Mouse (Mus musculus): ENCODE data around the gene Kif26b.

Kif26b gene

DNA sequence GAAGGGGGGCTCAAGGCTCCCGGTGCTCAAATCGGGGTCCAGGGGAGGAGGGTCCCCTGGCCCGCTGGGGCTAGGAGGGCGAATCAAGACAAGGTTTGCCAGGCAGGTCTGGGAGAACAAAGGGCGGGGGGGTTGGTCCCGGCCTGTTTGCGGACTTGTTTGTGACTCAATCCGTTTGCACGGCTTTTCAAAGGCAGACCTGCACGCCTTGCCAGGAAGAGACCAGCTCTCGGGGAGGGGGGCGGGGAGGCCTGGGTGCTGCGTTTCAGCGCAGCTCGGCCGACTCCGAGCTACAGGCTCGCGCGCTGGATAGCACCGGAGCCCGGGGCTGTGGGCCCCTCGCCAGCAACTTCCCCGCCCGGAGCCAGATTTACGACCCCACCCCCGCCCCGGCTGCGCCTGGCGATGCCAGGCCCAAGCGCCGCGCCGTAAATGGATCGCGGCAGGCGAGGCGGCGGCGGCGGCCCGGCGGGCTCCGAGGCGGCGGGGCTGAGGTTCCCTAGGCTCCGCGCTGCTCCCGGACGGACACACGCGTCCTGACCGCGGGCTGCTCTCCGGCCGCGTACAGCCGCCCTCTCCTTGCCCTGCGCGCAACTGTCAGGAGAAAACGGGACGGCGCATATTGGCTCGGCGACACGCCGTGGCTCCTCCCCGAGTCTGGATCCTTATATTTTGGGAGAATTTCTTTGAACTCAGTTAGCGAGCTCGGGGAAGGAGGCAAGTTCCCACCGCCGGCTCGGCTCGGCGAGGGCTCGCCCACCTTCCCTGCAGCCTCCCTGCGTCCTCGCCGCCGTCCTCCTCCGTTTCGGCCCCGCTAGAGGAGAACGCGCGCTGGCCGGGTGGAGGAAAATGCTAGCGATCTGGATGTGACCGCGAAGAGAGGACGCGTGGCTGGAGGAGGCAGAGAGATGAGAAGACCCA lies at the start of gene Kif26b:
Gene Kif26b (plus strand): TSS at position 695 of the 921 bp plus-strand sequence.
- peak; percentile 70 to 76 for DNase-seq

DNA sequence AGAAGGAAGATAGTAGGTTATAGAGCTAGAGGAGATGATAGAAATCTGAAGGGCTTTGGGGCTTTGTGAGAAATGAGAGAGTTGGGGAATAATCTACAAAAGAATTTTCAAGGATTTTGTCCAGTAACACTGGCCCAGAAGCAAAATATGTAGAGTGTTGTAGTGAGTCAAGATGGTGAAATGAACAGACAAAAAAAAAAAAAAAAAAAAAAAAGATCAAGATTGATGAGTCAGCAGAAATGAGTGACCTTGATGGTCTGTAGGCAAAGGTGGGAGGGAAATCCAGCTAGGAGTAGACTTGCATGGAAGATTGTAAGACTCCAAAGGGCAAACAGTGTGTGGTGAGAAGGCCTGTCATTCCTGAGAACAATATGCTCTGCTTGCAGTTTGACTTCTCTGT lies 45.1 kb upstream of the Kif26b start:
- no peak for DNase-seq

DNA sequence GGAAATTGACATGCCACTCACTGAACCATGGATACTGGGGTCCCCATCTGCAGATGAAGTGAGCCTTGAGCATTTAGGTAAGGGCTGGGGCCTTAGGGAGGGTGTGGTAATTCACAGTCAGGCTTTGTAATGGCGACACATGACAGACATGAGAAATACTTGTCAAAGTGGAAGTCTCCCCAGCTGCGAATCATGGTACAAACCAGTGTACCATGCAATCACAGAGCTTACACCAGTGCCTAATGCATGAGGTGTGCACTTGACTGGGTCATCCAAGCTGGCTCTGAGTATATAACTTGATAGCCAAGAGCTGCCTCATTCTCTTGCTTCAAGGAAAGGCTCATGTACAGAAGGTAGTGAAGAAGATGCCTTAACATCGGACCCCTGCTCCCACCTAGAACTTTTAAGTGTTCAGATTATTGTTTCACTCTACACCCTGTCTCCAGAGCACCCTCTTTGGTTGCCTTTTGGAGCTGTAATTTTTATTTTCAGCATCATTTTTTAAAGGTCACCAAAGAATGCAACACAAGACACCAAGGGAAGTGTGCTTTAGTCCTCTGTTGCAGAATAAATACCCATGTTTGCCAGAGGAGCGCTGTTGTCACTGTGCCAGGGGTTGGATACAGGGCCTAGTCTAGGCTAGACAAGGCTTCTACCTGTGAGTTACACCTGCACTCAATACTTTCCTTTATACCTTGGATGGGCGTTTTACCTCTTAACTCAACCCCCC lies 43.6 kb upstream of the Kif26b start:
- DNase-seq, result no peak

DNA sequence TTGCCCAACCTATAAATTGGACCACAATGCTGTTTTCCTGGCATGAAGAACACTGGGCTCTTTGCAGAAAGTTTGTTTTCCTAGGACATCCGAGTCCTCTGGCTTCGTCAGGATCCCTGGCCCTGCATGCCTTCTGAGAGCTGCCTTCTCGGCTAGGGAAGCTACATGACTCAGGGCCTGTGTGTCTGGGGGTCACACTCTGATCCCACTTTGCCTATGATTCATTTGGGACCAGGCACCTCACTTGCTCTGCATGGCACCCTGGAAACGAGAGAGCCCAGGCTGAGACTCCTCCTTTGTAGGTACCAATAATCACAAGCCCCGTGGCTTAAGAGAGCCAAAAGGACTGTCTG lies 43.1 kb upstream of the Kif26b start:
- no peak for DNase-seq

DNA sequence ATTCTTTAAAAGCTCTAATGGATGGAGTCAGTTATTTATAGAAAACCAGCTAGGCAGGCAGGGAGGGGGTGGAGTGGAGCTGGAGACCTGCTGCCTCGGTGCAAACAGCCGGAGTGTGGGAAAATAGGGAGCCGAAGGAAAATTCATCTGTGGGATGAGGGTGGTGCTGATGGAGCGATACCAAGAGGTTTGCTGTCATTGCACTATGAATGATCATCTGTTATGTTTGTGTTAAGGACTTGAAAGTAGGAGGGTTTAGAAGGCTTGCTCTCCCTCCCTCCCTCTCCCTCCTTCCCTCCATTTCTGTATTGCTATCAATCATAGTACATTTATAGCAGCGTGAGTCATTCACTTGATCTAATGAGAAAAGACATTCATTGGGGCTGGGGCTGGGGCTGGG lies 42.1 kb upstream of the Kif26b start:
- DNase-seq, result no peak

DNA sequence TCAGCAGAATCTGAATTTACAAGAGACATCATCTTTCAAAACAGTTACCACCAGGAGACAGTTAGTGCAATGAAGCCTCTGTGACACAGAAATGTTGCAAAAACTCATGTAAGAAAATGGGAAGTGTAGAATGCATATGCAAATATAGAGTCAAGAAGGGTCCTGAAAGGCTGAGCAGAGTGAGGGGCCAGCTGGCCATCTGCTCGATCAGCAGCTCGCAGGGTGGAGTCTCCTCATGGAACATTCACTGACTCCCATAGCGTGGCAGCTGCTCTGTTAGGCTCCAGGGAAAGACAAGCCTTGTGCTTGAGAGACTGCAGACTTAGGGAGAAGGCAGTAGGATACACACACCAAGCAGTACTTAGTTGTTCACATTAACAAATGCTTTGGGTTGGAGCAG lies 39.8 kb upstream of the Kif26b start:
- DNase-seq, result no peak

DNA sequence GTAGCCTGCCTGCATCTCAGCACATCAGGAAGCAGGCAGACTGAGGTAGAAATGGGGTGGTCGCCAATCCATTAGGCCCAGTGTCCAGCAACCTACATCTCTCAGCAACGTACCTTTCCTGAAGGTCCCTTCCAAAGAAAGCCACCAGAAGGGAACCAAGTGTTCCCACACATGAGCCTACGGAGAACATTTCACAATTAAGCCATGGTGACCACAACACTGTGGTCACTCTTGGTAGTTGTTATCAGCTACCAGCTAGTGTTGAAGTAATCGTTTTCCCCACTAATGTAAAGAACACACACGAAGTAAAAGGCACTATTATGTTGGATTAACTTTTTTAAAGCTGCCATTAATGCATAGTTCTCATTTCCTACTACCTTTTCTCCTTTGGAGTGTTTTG lies 37.2 kb upstream of the Kif26b start:
- DNase-seq, result no peak

DNA sequence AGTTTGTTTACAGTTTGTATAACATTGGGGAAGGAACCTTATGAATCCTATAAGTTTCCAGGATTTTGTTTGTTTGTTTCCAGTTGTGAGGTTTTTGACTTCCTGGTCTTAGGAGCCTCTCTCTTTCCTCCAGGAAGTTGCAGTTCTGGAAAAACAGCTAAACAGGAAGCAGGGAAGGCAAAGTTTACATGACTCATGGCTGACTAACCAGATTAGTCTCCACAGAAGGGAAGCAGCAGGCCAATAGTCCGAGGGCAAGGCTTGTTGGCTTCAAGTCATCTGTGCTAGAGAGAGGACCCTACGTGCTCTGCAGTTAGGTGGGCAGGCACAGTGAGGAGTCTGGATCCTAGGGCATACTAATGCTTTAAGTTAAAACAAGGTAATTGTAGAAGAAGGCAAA lies 36.4 kb upstream of the Kif26b start:
- no peak for DNase-seq

DNA sequence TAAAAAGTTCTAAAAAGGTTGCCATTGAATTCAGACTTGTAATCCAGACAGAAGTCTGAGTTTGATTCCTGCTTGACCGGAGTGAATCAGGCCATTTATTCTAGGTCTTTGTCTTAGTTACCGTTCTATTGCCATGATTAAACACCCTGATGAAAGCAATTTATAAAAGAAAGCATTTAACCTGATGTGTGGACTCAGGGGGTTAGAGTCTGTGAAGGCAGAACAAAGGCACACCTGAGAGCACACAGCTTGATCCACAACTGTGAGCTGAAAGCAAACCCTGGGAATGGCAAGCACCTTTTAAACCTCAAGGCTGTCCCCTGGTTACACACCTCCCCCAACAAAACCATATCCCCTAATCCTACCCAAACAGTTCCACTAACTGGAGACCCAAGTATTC lies 32.7 kb upstream of the Kif26b start:
- no peak for DNase-seq

DNA sequence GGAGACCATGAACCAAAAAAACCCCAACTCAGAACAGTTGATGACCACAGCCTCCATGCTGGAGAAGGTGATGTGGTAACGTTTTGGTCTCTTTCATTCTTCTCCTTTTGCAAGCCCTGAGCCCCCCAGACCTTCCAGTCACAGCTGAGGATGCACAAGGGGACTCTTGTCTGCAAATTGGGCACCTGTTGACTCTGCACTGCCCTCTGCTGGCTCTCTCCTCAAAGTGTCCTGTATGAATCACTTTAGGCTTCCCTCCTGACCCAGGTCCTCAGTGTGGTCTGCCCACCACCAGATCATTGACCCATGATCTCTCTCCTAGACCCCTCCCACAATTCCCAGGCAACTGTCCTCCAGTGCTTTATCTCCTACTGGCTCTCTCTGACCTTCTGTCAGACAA lies 32.1 kb upstream of the Kif26b start:
- DNase-seq, result peak; percentile 28 to 37

DNA sequence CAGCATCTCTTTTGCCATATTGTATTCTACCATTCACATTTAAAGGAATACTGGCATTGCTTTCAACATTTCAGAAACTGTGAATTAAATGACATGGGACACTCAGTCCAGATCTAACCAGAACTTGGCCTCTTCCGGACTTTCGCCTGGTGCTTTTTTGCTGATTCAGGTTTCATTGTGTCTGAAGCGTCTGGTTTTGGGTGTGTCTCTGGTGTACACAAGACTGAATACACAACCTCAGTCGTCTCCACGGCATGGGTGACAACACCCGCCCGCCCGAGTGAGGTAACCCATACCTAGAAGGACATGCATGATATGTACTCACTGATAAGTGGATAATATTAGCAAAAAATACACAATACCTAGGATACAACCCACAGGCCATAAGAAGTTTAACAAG lies 22.0 kb upstream of the Kif26b start:
- no peak for DNase-seq

DNA sequence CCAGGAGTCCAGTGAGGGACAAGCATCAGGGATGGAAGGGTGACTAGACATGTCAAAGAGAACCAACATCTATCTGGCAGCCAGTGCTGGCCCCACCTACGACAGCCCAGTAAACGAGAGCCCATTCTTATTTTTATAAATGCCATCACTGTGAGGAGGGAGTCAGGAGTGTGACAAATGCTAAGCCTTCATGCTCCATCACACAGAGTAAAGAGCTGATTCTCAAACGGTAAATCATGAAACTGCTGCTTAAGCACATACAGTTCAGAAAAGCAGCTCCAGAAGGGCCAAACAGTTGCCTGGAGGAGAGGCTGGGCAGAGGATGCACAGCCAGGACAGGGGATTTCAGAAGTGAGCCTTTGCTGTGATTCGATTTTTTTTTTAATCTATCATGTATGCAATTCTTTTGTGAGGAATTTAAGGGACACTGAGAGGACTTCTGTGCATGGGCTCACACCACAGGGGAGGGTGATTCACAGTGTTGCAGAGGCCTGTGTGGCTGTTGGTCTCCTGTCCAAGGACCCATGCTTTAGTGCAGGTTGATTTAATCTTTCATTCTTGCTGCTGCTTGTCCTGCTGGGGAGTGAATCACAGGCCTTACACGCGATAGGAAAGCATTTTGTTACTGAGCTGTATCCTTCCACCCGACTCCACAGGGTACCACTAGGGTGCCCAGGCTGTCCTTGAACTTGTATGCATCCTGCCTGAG lies 16.4 kb upstream of the Kif26b start:
- DNase-seq, result no peak

DNA sequence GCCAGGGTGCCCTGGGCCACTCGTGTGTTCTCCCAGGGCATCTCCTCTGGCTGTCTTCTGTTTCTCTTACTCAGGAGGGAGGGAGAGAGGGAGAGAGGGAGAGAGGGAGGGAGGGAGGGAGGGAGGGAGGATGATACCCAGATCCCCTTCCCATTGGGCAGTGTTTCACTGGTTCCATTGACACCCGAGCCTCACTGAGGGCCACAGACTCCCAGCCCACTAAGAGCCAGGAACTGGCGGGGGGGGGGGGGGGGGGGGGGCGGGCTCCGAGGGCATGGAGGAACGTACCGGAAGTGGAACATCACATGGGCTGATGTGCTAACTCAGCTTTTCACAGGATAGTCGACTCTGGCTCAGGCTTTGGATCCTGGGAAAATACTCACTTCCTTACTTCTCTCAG lies 15.0 kb upstream of the Kif26b start:
- no peak for DNase-seq

DNA sequence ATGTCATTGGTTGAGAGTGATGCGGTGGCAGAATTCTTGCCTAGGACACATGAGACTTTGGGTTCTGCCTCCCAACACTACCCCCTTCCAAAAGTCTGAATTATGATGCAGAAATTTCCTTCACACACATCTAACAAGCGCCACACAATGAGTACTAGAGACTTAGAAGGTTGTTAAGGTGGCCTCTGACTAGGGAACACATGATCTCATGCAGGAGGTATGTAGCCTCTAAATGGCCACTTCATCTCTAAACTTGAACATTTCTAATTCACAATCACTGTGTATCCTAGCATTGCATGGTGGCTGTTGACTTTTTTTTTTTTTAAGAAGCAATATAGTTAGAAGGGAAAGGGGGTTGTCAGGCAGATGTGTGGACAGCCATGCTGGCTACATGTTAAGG lies 13.1 kb upstream of the Kif26b start:
- no peak for DNase-seq

DNA sequence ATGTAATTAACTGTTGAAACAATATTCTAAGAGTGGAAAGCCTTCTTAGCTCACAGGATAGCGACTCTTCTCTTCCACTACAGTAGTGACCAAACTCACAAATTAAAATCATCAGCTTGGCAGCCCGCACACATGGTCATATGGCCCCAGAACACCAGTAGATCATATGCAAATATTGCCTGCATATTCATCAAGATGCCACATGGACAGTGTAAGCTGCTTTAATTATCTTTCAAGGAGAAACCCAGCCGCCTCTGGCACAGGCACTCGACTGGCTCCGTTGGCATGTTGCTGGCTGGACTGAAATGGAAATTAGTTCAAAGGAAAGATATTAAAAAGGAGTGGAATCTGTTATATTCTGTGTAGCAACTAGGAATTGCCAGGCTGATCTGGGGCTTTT lies 6.5 kb upstream of the Kif26b start:
- no peak for DNase-seq

DNA sequence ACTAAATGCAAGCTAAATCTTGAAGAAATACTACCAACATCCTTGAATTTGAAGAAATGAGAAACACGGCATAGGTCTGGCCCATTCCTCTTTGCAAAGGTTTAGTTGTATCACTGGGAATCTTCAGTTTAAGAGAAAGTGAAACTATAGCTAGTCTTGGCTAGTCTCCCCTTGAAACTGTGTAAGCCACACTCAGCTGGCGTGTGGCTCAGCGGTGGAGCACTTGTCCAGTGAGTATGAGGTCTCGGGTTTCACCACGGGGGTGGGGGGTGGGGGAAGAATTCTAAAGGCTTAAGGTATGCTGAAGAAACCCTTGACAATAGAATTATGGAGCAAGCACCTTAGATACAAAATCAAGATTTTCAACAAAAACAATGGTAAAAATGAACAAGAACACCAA lies 5.8 kb upstream of the Kif26b start:
- DNase-seq, result no peak

DNA sequence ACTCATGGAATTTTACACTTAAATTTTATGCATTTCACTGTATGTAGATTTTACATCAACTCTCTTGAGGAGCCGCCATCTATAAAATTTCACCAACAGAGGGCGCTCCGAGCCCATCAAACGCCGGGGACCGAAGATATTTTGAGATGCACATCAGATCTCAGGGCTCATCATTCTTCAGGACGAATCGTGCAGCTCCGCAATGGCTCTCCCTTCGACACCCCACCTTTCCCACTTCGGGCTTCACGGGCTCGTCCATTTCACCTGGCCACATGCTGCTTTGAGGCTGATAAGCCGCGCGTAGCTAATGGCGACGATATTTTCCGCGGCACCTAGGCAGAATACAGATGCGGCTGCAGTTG lies 1.8 kb upstream of the Kif26b start:
- peak; percentile 72 to 82 for DNase-seq

DNA sequence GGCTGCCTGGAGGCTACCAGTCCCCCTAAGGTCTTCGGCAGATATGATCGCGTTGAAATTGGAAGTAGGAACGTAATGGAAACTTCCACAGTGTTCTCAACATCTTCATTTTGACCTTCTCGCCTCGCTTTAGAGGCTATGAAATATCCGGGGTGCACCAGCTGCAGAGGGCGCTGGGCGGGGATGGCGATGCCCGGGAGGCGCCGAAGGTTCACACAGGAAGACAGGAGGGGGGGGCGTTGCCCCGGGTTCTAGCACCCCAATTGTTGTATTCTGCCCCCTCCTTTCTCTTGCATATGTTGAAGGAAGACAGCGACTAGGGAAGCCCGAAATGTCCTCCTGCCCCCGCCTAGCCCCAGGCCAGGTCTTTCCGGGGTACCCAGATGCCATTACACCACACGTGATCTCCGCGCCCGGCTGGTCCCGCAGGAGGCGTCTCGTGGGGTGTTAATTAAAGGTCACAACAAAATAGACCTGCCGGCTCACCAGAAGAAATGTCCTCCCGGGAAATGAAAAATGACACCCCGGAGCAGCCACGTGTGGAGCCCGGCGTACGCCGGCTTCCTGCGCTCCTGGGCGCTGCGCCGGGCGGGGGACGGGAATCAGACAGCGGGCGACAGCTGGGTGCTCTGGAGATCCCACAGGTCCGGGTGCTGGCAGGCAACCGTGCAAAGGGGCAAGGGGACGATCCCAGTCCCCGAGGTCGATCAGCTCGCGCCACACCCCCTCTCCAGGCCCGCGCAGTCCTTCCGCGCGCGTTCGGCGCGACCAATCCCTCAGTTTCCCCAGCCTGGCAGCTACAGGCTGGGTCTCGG lies 1.2 kb upstream of the Kif26b start:
- peak; percentile 45 to 66 for DNase-seq

DNA sequence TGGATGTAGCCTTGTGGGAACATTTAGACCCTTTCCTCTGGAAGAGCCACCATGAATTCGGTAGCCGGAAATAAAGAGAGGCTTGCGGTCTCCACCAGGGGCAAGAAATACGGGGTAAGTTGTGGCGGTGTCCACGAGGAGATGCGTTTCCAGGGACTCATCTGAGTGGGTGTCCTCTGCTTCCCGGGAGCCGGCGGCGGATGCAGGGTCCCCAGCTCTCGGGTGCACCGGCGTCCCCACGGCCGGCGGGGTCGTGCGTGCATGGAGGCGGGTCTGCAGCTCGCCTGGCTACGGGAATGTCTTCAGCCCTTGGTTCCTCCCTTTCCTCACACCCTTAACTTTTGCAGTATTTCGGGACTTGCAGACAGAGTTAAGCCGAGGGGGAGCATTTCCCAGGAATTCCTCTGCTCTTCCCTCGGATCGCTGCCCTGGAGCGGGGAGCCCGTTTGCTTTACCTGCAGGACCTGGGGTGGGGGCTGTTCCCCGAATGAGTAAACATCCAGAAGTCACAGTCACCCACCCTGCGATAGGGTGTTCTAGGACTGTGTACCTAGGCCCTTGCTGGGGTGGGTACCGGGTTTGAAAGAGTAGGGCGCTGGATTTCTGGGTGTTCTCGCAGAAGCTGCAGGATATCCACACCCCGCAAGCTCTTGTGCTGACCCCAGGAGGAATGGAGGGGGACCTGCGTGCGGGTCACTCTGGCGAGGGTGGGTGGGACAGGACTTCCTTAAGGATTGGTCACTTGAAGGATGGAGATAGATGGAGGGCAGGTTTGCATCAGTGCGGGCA lies 781 bp downstream of the Kif26b start:
- peak; percentile 33 to 56 for DNase-seq

DNA sequence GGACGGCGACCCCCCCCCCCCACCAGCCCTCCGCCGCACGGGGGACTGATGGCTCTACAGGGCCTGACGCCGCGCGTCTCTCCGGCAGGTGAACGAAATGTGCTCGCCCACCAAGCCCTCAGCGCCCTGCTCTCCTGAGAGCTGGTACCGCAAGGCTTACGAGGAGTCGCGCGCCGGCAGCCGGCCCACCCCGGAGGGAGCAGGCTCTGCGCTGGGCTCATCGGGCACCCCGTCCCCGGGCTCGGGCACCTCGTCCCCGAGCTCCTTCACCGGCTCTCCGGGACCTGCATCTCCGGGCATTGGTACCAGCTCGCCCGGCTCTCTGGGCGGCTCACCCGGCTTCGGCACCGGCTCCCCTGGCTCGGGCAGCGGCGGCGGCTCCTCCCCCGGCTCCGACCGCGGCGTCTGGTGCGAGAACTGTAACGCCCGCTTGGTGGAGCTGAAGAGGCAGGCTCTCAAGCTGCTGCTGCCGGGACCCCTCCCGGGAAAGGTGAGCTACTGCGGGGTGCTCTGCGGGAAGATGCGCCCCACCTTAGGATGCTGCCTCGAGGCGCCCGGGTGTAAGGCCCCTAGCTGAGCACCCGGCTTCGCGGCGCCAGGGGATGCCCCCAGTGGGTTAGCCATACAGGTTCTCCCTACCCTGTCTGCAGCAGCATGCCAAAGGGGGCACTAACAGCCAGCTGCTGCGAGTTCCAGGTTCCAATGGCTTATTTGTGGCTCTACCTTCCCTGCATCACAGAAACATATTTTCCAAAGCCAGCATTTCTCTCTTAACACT lies 1.6 kb downstream of the Kif26b start:
- DNase-seq, result peak; percentile 93 to 95

DNA sequence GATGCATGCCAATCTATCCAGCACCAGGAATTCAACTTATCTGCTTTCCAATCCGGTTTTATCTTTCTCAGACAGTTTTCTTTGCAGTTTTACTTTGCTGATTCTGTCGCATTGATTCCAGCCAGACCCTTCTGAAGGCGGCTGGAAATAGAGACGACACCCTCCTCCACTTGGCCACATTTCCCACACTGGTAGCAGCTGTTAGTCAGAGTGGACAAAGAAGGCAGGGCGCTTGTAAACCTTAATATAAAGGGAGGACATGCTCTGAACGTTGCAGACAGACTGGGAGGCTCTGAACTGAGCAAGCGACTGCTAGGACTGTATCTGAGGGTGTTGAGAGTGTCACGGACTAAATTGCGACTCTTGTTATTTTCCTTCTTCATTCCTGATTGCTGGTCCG lies 11.3 kb downstream of the Kif26b start:
- no peak for DNase-seq
